Mouse (Mus musculus) cerebellum, adult (tissue): ENCODE data around the gene Olfr1254.

Experiments
- ATAC-seq: cut with Nextera tagmentation; 2 replicates; pipeline ENCODE4 v1.9.2; 2017; ENCODE audit warnings: mild to moderate bottlenecking, moderate library complexity, mixed read lengths; ENCODE audit not compliant: insufficient number of reproducible peaks, low FRiP score, low TSS enrichment

Olfr1254 gene

DNA sequence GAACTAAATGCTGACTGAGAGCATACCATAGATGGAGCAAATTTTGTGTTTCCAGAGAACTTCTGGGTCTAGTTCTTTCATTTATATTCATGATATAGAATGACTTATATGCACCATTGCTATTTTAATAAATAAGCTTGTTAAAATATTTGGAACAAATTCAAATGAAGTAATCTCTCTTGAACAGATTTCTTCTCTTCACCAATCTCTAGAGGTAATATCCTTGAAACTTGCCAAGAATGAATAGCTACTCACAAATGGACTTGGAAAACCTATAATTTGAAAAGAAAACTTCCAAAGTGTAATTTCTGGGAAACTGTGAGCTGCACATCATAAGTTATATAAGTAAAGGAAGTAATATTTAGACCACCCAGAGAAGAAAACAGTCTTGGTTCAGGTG is at the start of gene Olfr1254:
Olfr1254 (minus strand) TSS at position 101 of the 400 bp plus-strand sequence.
- no peak for ATAC-seq

DNA sequence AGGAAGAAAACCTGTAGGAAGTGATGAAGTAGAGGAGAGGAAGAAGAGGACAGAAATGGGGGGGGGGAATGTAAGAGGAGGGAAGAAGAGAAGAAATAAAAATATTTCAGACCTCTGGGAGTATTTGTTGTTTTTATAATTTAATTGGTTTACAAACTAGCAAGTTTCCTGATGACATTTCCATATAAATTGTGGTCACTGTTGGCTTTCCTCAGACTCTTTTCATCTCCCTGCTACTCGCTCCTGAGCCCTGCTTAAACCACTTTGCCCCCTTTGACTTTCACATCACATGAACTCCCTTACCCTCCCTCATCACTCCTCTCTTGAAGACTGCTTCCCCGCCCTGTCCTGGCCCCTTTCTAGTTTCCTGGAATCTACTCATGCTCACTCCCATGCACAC is 48.0 kb upstream of the Olfr1254 start, which contains the start of gene Olfr1256:
Olfr1256 (minus strand) TSS at position 101 of the 400 bp plus-strand sequence.
- ATAC-seq, result no peak

DNA sequence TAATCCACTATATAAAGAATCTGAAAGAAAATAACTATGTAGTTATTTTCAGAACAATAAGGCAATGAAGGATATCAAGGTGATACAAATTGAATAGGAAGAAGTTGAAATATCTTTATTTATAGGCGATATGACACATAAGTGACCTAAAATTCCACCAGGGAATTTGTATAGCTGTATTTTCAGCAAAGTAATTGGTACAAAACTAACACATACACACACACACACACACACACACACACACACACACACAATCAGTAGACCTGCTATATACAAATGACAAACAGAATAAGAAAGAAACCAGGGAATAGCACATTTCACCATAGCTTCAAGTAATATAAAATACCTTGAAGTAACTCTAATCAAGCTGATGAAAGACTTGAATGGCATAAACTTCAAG is 26.8 kb upstream of the Olfr1254 start:
- ATAC-seq, result no peak

DNA sequence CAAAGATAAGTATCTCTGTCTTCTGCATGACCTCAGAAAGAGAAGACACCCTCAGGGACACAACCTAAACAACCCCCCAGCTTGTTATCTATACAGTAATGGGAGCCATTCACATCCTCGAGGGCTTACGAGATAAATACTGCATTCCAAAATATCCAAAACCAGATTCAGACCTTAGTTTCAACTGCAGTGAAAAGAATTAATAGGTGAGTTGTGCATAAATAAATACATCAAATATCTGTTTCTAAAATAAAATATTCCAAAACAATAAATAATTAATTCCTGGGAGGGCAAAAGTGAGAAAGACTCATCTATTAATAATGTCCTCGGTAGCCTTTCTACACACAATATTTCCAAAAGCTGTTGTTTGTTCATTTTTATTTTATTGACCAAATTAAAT is 18.3 kb upstream of the Olfr1254 start, which contains the start of gene Olfr1255:
Olfr1255 (plus strand) TSS at position 301 of the 400 bp plus-strand sequence.
- ATAC-seq, result no peak

DNA sequence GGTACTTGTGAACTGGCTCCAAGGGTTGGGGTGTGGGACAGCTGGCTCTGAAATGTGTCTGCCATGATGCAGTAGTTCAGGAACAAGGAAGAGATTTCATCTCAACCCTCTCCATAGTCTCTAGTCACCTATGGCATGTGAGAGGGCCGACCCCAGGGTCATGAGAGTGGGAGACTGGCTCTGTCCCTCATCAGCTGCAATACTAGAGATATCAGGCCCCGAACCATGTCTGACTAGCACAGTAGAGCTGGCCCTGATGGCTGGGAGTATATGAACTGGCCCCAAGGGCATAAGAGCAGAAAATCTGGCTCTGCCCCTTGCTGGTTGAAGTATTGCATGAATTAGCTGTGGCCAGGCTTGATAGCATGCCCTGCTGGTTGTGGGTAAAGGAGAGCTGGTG is 17.3 kb upstream of the Olfr1254 start:
- no peak for ATAC-seq

DNA sequence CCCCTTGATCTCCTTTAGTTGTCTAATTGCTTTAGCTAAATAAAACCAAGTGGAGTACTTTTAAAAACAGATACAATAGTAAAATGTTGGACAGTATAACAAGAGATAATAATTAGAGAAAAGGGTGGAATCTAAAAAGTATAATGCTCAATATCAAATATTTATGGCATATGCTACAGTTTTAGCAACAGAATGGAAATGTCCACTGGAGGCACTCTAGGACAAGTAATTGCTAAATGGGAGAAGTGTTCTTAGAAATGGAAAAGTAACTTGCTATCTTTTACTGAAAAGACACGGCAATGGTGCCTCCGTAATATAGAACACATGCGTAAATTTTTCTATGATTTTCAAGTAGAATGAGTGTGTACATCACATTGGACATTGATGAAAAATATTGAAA is 6.2 kb upstream of the Olfr1254 start:
- no peak for ATAC-seq

DNA sequence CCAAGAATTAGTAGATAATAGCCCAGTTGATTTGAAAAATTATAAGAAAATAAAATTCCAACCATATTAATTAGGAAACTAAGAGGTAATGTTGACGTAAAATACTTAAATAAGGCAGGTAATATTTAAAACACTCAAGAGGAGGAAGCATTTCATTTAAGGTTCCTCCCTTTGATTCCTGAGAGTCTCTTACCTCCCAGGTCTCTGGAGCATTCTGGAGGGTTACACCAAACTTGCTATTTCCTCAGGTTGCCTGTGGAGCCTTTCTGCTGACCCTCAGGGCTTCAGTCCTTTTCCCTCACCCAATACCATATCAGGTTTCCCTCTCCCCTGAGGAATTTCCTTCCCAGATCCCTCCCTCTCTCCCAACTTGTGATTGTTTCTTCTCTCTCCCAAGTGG is 36.4 kb downstream of the Olfr1254 start, which contains the start of gene Olfr1253:
Olfr1253 (minus strand) TSS at position 101 of the 400 bp plus-strand sequence.
- ATAC-seq, result no peak
